Mouse (Mus musculus) testis, adult 2 months (tissue): ENCODE results near the gene Gm20662.

Experiments
- CTCF ChIP-seq: fragments of 200-500 bp; IDR thresholded peaks from 2 replicates; pipeline ENCODE4 v1.5.1; 2012; ENCODE audit warnings: low read depth, mild to moderate bottlenecking, inconsistent platforms, low read length, moderate library complexity; ENCODE audit not compliant: control insufficient read depth, insufficient read depth, insufficient replicate concordance
- POLR2A ChIP-seq: fragments of 200-500 bp; IDR thresholded peaks from 2 replicates; pipeline ENCODE4 v1.6.1; 2012; ENCODE audit warnings: low read depth, mild to moderate bottlenecking, inconsistent platforms, low read length, moderate library complexity; ENCODE audit not compliant: control insufficient read depth

- TF ChIP-seq POLR2A (no peak), CTCF (no peak)
These were observed 31.7 kb downstream of the Gm20662 start for GRCm38 (mm10) chr9:108027867-108028266.
